In the genomic region with DNA sequence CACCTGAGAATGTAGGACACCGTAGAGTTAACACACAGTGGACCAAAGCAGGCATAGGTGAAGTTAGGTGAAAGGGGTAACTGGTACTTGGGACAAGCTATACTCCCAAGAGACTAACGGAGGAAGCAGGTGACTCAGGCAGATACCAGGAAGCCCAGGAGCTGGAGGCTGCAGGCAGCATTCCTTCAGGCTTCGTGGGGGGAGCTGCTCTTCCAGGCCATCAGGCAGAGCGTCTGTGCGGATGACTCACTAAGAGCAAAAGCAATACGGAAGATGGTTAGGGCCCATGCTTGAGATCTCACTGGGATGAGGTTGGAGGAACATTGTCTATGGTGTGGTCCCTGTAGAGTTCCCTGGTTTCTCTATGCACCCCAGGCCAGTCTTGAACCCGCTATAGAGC, we compare ENCODE assay signal across 36 mouse cellular contexts. TPM values are rescaled to one million over a fixed set of nuclear protein-coding genes. Genes with fewer than 3 reads are reported as not detected.
DNase-seq lines count a peak whose midpoint lies in the region; ATAC-seq and TF ChIP-seq lines count a peak whose summit lies in the region.
"Had no signal": no experiment of that assay in that cellular context is flagged by ENCODE, and none has a peak within 500 bp of the region (broad histone marks: within the 10 kb centered on the region; RNA-seq: fewer than 3 reads in every experiment).

No protein-coding gene starts in this region.

- H3K4me2 ChIP-seq in heart, embryonic 15.5 days: 0 out of 2 replicates have a peak overlapping the region, but pooled peaks have one; percentile 1
- H3K4me2 ChIP-seq: hindbrain, embryonic 14.5 days; kidney, embryonic 15.5 days; limb, embryonic 15.5 days; liver, embryonic 13.5 days; midbrain, embryonic 13.5 days had no signal

- no peaks in the 10 kb centered on the region for H3K9me3 ChIP-seq in heart, embryonic 10.5 days
- no peaks in the 10 kb centered on the region for H3K9me3 ChIP-seq in heart, embryonic 15.5 days (replicated peaks)
- H3K9me3 ChIP-seq: kidney, embryonic 15.5 days; limb, embryonic 10.5 days; limb, embryonic 15.5 days; liver, embryonic 13.5 days; midbrain, embryonic 13.5 days had no signal

- WGBS in heart, embryonic 10.5 days: 41% methylated on average over 7 of the region's 7 CpGs
- WGBS in heart, embryonic 15.5 days: 43% methylated on average over 7 of the region's 7 CpGs

- peak overlapping the region; percentile 76 for H3K27ac ChIP-seq in heart, embryonic 10.5 days
- H3K27ac ChIP-seq in heart, embryonic 15.5 days: peak overlapping the region; percentile 29
- peak overlapping the region; percentile 67; the same call in 1 of the 2 replicates for H3K27ac ChIP-seq in left cerebral cortex, adult 2 months
- H3K27ac ChIP-seq: hindbrain, embryonic 14.5 days; kidney, embryonic 15.5 days; limb, embryonic 10.5 days; limb, embryonic 15.5 days; liver, embryonic 13.5 days; midbrain, embryonic 13.5 days had no signal

- intact Hi-C loops in heart, postnatal 14 days (cut with DNase I): no loop called here
- intact Hi-C loops in left cerebral cortex, adult 2 months (cut with DNase I): no loop called here
- intact Hi-C loops in left cerebral cortex, postnatal 14 days (cut with DNase I): no loop called here

- H3K36me3 ChIP-seq in heart, embryonic 10.5 days: no peaks in the 10 kb centered on the region
- no peaks in the 10 kb centered on the region for H3K36me3 ChIP-seq in heart, embryonic 15.5 days
- H3K36me3 ChIP-seq: kidney, embryonic 15.5 days; limb, embryonic 10.5 days; limb, embryonic 15.5 days; liver, embryonic 13.5 days; midbrain, embryonic 13.5 days had no signal

- 0 out of 2 replicates have a peak, but pooled peaks have one; percentile 25 for ATAC-seq in heart, embryonic 15.5 days (replicated peaks; ENCODE audit: insufficient number of reproducible peaks, insufficient read depth, low FRiP score, low read depth)
- ATAC-seq in cerebellum, adult (ENCODE audit: insufficient number of reproducible peaks, low FRiP score, low TSS enrichment): no peak
- ATAC-seq: forebrain, embryonic 16.5 days; midbrain, embryonic 13.5 days had no signal

- no peak overlapping the region for H3K9ac ChIP-seq in heart, embryonic 15.5 days
- H3K9ac ChIP-seq: hindbrain, embryonic 14.5 days; kidney, embryonic 15.5 days; limb, embryonic 15.5 days; liver, embryonic 13.5 days; midbrain, embryonic 13.5 days had no signal

- H3K4me3 ChIP-seq in heart, embryonic 10.5 days: peak overlapping the region; percentile 13; the same call in 1 of the 2 replicates
- no peak overlapping the region for H3K4me3 ChIP-seq in heart, embryonic 15.5 days
- no peak overlapping the region for H3K4me3 ChIP-seq in left cerebral cortex, adult 2 months
- H3K4me3 ChIP-seq: erythroblast, embryonic 14.5 days; kidney, embryonic 15.5 days; limb, embryonic 10.5 days; limb, embryonic 15.5 days; liver, embryonic 13.5 days; midbrain, embryonic 13.5 days had no signal

- no peak for DNase-seq in heart, embryonic 10.5 days (ENCODE audit: low spot score)
- DNase-seq in heart, postnatal 14 days: no peak
- no peak for DNase-seq in heart, adult 8-10 months (ENCODE audit: low spot score)
- DNase-seq in left cerebral cortex, adult 2 months (ENCODE audit: extremely low spot score in 1 of 2, low spot score in 2 of 2): no peak
- DNase-seq in left cerebral cortex, postnatal 14 days (ENCODE audit: low spot score in 2 of 2): no peak
- peak; percentile 31 for DNase-seq in yolk sac, embryonic 10.5 days (ENCODE audit: low spot score)
- DNase-seq: adrenal gland, adult 8-10 months; B cell, adult 2 months; cerebellum, adult 2 months; cerebellum, postnatal 14 days; gastrocnemius, postnatal 14 days; kidney, adult 18-20 months; kidney, postnatal 4 days; liver, embryonic 13.5 days; lung, adult 18-20 months; lung, postnatal 4 days; thymus, postnatal 4 days had no signal

- H3K4me1 ChIP-seq in heart, embryonic 10.5 days: peaks cover 83% of the 10 kb centered on the region
- peaks cover 50% of the 10 kb centered on the region for H3K4me1 ChIP-seq in heart, embryonic 15.5 days (replicated peaks)

- H3K27me3 ChIP-seq in heart, embryonic 10.5 days (ENCODE audit: insufficient read depth, poor library complexity, severe bottlenecking): no peaks in the 10 kb centered on the region
- no peaks in the 10 kb centered on the region for H3K27me3 ChIP-seq in heart, embryonic 15.5 days
- H3K27me3 ChIP-seq: kidney, embryonic 15.5 days; midbrain, embryonic 13.5 days had no signal

- no peak for TF ChIP-seq CTCF in left cerebral cortex, adult 2 months (IDR thresholded peaks at IDR 0.05)

RNA-seq across cellular contexts. Expression of a gene that starts 8.1 kb away (rescaled TPM):
- 139 and 151 TPM in 2 replicates for polyA plus RNA-seq in heart, embryonic 10.5 days (2016; fragmentation: Nextera tagmentation; extraction: Ambion mirVana)
- 10 to 100 TPM; 22.1 to 22.6 TPM for total RNA-seq in heart, postnatal 14 days (2021)
- 62.0 and 79.3 TPM in 2 replicates for polyA plus RNA-seq in heart, embryonic 15.5 days (2015; fragmentation: Nextera tagmentation; extraction: Ambion mirVana)
- total RNA-seq in heart, adult 8-10 months (2022): 10 to 100 TPM; 18.1 to 21.4 (median 19.6) TPM
- total RNA-seq in left cerebral cortex, adult 2 months (2021): 100 to 1,000 TPM; 271 to 279 TPM
- total RNA-seq in left cerebral cortex, postnatal 14 days (2021): 100 to 1,000 TPM; 103 to 119 TPM

RNA-seq across cellular contexts. Expression of a gene that starts 36.7 kb away (rescaled TPM):
- polyA plus RNA-seq in heart, embryonic 10.5 days (2016; fragmentation: Nextera tagmentation; extraction: Ambion mirVana): not detected in 2 replicates
- not detected for total RNA-seq in heart, postnatal 14 days (2021)
- not detected in 2 replicates for polyA plus RNA-seq in heart, embryonic 15.5 days (2015; fragmentation: Nextera tagmentation; extraction: Ambion mirVana)
- not detected for total RNA-seq in heart, adult 8-10 months (2022)
- not detected for total RNA-seq in left cerebral cortex, adult 2 months (2021)
- total RNA-seq in left cerebral cortex, postnatal 14 days (2021): not detected
- total RNA-seq: adrenal gland, adult 8-10 months; gastrocnemius, postnatal 14 days; hematopoietic stem cell, adult 5-6 weeks; layer of hippocampus, adult 8-10 months; layer of hippocampus, postnatal 25 days; megakaryocyte-erythroid progenitor cell, adult 5-6 weeks had no signal
- polyA plus RNA-seq: cerebellum, adult 2 months; cortical plate, adult 2 months; embryonic facial prominence, embryonic 14.5 days; erythroblast, embryonic 14.5 days; forebrain, embryonic 11.5 days; forebrain, embryonic 16.5 days; hindbrain, embryonic 14.5 days; kidney, embryonic 15.5 days; limb, embryonic 10.5 days; limb, embryonic 15.5 days; liver, embryonic 13.5 days; lung, postnatal 0 days; midbrain, embryonic 13.5 days; neural tube, embryonic 14.5 days; stomach, embryonic 14.5 days had no signal

RNA-seq across cellular contexts. Expression of a gene that starts 56.9 kb away (rescaled TPM):
- not detected in 2 replicates for polyA plus RNA-seq in heart, embryonic 10.5 days (2016; fragmentation: Nextera tagmentation; extraction: Ambion mirVana)
- total RNA-seq in heart, postnatal 14 days (2021): not detected
- 0.35 TPM in 1 of 2 replicates, not detected in the other for polyA plus RNA-seq in heart, embryonic 15.5 days (2015; fragmentation: Nextera tagmentation; extraction: Ambion mirVana)
- total RNA-seq in heart, adult 8-10 months (2022): 1 to 10 TPM in 1 of 4 experiments, not detected in 3; 1.0 TPM
- total RNA-seq in left cerebral cortex, adult 2 months (2021): not detected
- not detected for total RNA-seq in left cerebral cortex, postnatal 14 days (2021)
- total RNA-seq: adrenal gland, adult 8-10 months; gastrocnemius, postnatal 14 days; hematopoietic stem cell, adult 5-6 weeks; layer of hippocampus, adult 8-10 months; layer of hippocampus, postnatal 25 days; megakaryocyte-erythroid progenitor cell, adult 5-6 weeks had no signal
- polyA plus RNA-seq: embryonic facial prominence, embryonic 14.5 days; erythroblast, embryonic 14.5 days; forebrain, embryonic 11.5 days; forebrain, embryonic 16.5 days; hindbrain, embryonic 14.5 days; limb, embryonic 10.5 days; limb, embryonic 15.5 days; lung, postnatal 0 days; midbrain, embryonic 13.5 days; neural tube, embryonic 14.5 days; stomach, embryonic 14.5 days had no signal

Comparison
In these comparisons a context has a peak if more than half of its experiments do, and no peak if none do; other contexts are left out.
1. RNA of a gene that starts 8.1 kb away (total RNA-seq): 271 to 279 TPM in left cerebral cortex, adult 2 months and 103 to 119 TPM in left cerebral cortex, postnatal 14 days; 22.1 to 22.6 TPM in heart, postnatal 14 days and 18.1 to 21.4 TPM in heart, adult 8-10 months; every median in the first group is over 4 times any median in the second.
2. Peak in every context shown above with its lines, with median percentiles within 50 percentile points of each other: H3K27ac ChIP-seq.